Comparison of ENCODE assay signal across 17 mouse cellular contexts in the genomic region with DNA sequence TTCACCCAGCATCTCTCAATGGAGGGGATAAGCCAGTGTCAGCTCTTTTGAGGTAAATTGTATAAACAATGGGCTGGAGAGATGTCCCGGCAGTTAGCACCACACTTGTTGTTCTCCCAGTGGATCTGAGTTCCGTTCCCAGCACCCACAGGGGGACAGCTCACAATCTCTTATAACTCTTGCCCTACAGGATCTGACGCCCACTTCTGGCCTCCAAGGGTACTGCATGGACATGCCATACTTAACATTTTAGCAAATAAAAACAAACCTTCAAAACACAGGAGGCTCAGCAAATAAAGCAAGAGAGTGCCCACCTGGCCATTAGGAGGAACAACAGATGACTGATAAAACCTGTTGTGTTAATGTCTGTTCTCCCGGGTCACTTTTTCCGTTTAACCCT. TPM values are rescaled to one million over a fixed set of nuclear protein-coding genes. Genes with fewer than 3 reads are reported as not detected.
DNase-seq lines count a peak whose midpoint lies in the region; ATAC-seq and TF ChIP-seq lines count a peak whose summit lies in the region.
"Had no signal": no experiment of that assay in that cellular context is flagged by ENCODE, and none has a peak within 500 bp of the region (broad histone marks: within the 10 kb centered on the region; RNA-seq: fewer than 3 reads in every experiment).

No protein-coding gene starts in this region.

- no peaks in the 10 kb centered on the region for H3K36me3 ChIP-seq in intestine, postnatal 0 days (ENCODE audit: control insufficient read depth, insufficient read depth)
- no peaks in the 10 kb centered on the region for H3K36me3 ChIP-seq in intestine, embryonic 15.5 days
- H3K36me3 ChIP-seq in ES-E14 (ENCODE audit: control insufficient read depth, insufficient read depth, low read length, poor library complexity, severe bottlenecking), result no peaks in the 10 kb centered on the region
- H3K36me3 ChIP-seq: embryonic facial prominence, embryonic 10.5 days; G1E; hindbrain, embryonic 12.5 days; limb, embryonic 15.5 days had no signal

- no peak overlapping the region for H3K9ac ChIP-seq in intestine, postnatal 0 days (ENCODE audit: low read depth, low read length)
- no peak overlapping the region for H3K9ac ChIP-seq in intestine, embryonic 15.5 days
- H3K9ac ChIP-seq in ES-E14 (ENCODE audit: insufficient read depth, low read depth, low read length, poor library complexity, severe bottlenecking), result no peak overlapping the region
- H3K9ac ChIP-seq: hindbrain, embryonic 12.5 days; limb, embryonic 15.5 days had no signal

- H3K4me1 ChIP-seq in intestine, postnatal 0 days (replicated peaks; ENCODE audit: control insufficient read depth, insufficient read depth, low read length), result no peaks in the 10 kb centered on the region
- H3K4me1 ChIP-seq in intestine, embryonic 15.5 days (replicated peaks), result 0 out of 2 replicates have a peak, but pooled peaks cover 4% of the 10 kb centered on the region
- H3K4me1 ChIP-seq in lung, adult 2 months (ENCODE audit: control insufficient read depth, insufficient read depth, low read length), result peaks cover 13% of the 10 kb centered on the region
- no peaks in the 10 kb centered on the region for H3K4me1 ChIP-seq in ES-E14 (ENCODE audit: control insufficient read depth in 2 of 2, insufficient read depth in 2 of 2, low read length in 2 of 2, poor library complexity in 1 of 2)
- H3K4me1 ChIP-seq: embryonic facial prominence, embryonic 10.5 days; hindbrain, embryonic 12.5 days; limb, embryonic 15.5 days had no signal

- no peaks in the 10 kb centered on the region for H3K27me3 ChIP-seq in intestine, postnatal 0 days (replicated peaks; ENCODE audit: control insufficient read depth, insufficient read depth, low read length)
- H3K27me3 ChIP-seq in intestine, embryonic 15.5 days (replicated peaks), result no peaks in the 10 kb centered on the region
- H3K27me3 ChIP-seq: hindbrain, embryonic 12.5 days; limb, embryonic 15.5 days had no signal

- no peak overlapping the region for H3K4me2 ChIP-seq in intestine, postnatal 0 days (replicated peaks; ENCODE audit: low read depth)
- no peak overlapping the region for H3K4me2 ChIP-seq in intestine, embryonic 15.5 days (replicated peaks)
- H3K4me2 ChIP-seq: hindbrain, embryonic 12.5 days; limb, embryonic 15.5 days had no signal

- no peak for TF ChIP-seq POLR2A in lung, adult 2 months (IDR thresholded peaks at IDR 0.05; ENCODE audit: borderline replicate concordance, extremely low read depth, low read depth, low read length)

- H3K9me3 ChIP-seq in intestine, postnatal 0 days (ENCODE audit: control insufficient read depth), result no peaks in the 10 kb centered on the region
- no peaks in the 10 kb centered on the region for H3K9me3 ChIP-seq in intestine, embryonic 15.5 days
- no peaks in the 10 kb centered on the region for H3K9me3 ChIP-seq in ES-E14 (ENCODE audit: control insufficient read depth, insufficient read depth, low read depth, low read length)
- H3K9me3 ChIP-seq: embryonic facial prominence, embryonic 10.5 days; hindbrain, embryonic 12.5 days; limb, embryonic 15.5 days had no signal

- WGBS in intestine, postnatal 0 days, result 78% methylated on average over 5 of the region's 5 CpGs
- 73% methylated on average over 5 of the region's 5 CpGs for WGBS in intestine, embryonic 15.5 days
- WGBS in lung, adult 2 months, result 64% methylated on average over 5 of the region's 5 CpGs

- H3K4me3 ChIP-seq in intestine, postnatal 0 days (ENCODE audit: low read depth, low read length), result no peak overlapping the region
- H3K4me3 ChIP-seq in intestine, embryonic 15.5 days (replicated peaks), result no peak overlapping the region
- no peak overlapping the region for H3K4me3 ChIP-seq in lung, adult 2 months (replicated peaks; ENCODE audit: extremely low read depth, low read depth, low read length)
- no peak overlapping the region for H3K4me3 ChIP-seq in ES-E14 (ENCODE audit: insufficient read depth in 1 of 2, low read depth in 1 of 2, low read length in 2 of 2, poor library complexity in 1 of 2, severe bottlenecking in 1 of 2)
- H3K4me3 ChIP-seq: embryonic facial prominence, embryonic 10.5 days; hindbrain, embryonic 12.5 days; limb, embryonic 15.5 days had no signal

- in situ Hi-C loops in ES-E14 (cut with MboI; ENCODE audit: low sequenced_read_pairs in 2 of 2, unreplicated experiment in 2 of 2), result no loop called here

- TF ChIP-seq CTCF in intestine, postnatal 0 days (IDR thresholded peaks at IDR 0.05; ENCODE audit: low read depth), result peak; percentile 40; the same call in 1 of the 2 replicates
- TF ChIP-seq CTCF in lung, adult 2 months (IDR thresholded peaks at IDR 0.05; ENCODE audit: insufficient read depth, low read length), result peak; percentile 26; the same call in 1 of the 2 replicates

- ATAC-seq in intestine, postnatal 0 days, result no peak
- no peak for ATAC-seq in intestine, embryonic 15.5 days
- ATAC-seq: intestine, embryonic 16.5 days had no signal

- no peak overlapping the region for H3K27ac ChIP-seq in intestine, postnatal 0 days (ENCODE audit: low read depth, low read length)
- no peak overlapping the region for H3K27ac ChIP-seq in intestine, embryonic 15.5 days
- no peak overlapping the region for H3K27ac ChIP-seq in ES-E14 (ENCODE audit: insufficient read depth, low read depth, low read length, poor library complexity, severe bottlenecking)
- H3K27ac ChIP-seq: embryonic facial prominence, embryonic 10.5 days; hindbrain, embryonic 12.5 days; limb, embryonic 15.5 days had no signal

- DNase-seq in lung, adult 2 months, result no peak
- DNase-seq in lung, postnatal 4 days, result no peak
- peak; percentile 22 for DNase-seq in ES-E14 (ENCODE audit: low read depth, low spot score)
- DNase-seq in induced T-regulatory cell, adult 2 months (ENCODE audit: low read depth), result peak; percentile 0
- no peak for DNase-seq in adrenal gland, postnatal 25 days
- DNase-seq: cerebellum, adult 8-10 months; gastrocnemius, postnatal 14 days; kidney, postnatal 10 days; lung, postnatal 14 days; thymus, postnatal 14 days had no signal

TF ChIP-seq in ES-E14, 5 proteins besides CTCF, POLR2A, EP300 and RAD21:
- TF ChIP-seq ZC3H11A (IDR thresholded peaks at IDR 0.05; ENCODE audit: borderline replicate concordance, low read depth, low read length) (no peak), MAFK (IDR thresholded peaks at IDR 0.05; ENCODE audit: insufficient read depth, low read depth, low read length) (no peak), CHD2 (IDR thresholded peaks at IDR 0.05; ENCODE audit: low read depth, low read length) (no peak), ZNF384 (IDR thresholded peaks at IDR 0.05; ENCODE audit: low read depth, low read length) (no peak), HCFC1 (IDR thresholded peaks at IDR 0.05; ENCODE audit: borderline replicate concordance, insufficient read depth, low read length) (no peak)
TF ChIP-seq in ES-E14: peak in this region for 0.

RNA-seq across cellular contexts. Expression of gene Adgrf5, which starts 59.0 kb away (rescaled TPM):
- polyA plus RNA-seq in intestine, postnatal 0 days (2015; fragmentation: Nextera tagmentation; extraction: Ambion mirVana), result 3.7 and 4.2 TPM in 2 replicates
- polyA plus RNA-seq in intestine, embryonic 15.5 days (2015; fragmentation: Nextera tagmentation; extraction: Ambion mirVana), result 11.6 and 11.8 TPM in 2 replicates
- polyA plus RNA-seq in lung, adult 2 months (2012; rRNA removed), result 242 and 327 TPM in 2 replicates
- total RNA-seq in ES-E14 (2012; rRNA removed), result 5.5 and 7.2 TPM in 2 replicates
- total RNA-seq in adrenal gland, postnatal 25 days (2021), result 67.3 and 88.0 TPM in 2 replicates
- polyA plus RNA-seq: G1E had no signal

Comparison
In these comparisons a context has a peak if more than half of its experiments do, and no peak if none do; other contexts are left out.
1. DNase-seq: peak in ES-E14 (single experiment) and induced T-regulatory cell, adult 2 months (single experiment); none in lung, adult 2 months (single experiment), lung, postnatal 4 days (0 of 2) and adrenal gland, postnatal 25 days (single experiment).
2. RNA of gene Adgrf5, which starts 59.0 kb away (polyA plus RNA-seq): 242 to 327 TPM in lung, adult 2 months; 11.6 to 11.8 TPM in intestine, embryonic 15.5 days and 3.7 to 4.2 TPM in intestine, postnatal 0 days; every median in the first group is over 10 times any median in the second.